ENCODE assay signal across 8 mouse cellular contexts in genomic region chr2:152177162-152177805, GRCm38 (mm10). TPM values are rescaled to one million over a fixed set of nuclear protein-coding genes. Genes with fewer than 3 reads are reported as not detected.
A peak's percentile ranks its signal among the peaks of the same experiment; 100 is the strongest.
DNase-seq lines count a peak whose midpoint lies in the region; ATAC-seq lines count a peak whose summit lies in the region.

No protein-coding gene starts in this region.

- H3K27ac ChIP-seq in neural tube, embryonic 11.5 days (ENCODE audit: low read depth, low read length): no peak overlapping the region
- H3K27ac ChIP-seq in heart, embryonic 13.5 days (replicated peaks): 0 out of 2 replicates have a peak overlapping the region, but pooled peaks have one; percentile 20
- H3K27ac ChIP-seq in kidney, embryonic 15.5 days: 0 out of 2 replicates have a peak overlapping the region, but pooled peaks have one; percentile 13
- H3K27ac ChIP-seq in midbrain, embryonic 10.5 days (replicated peaks): peak overlapping the region; percentile 65

- H3K27me3 ChIP-seq in neural tube, embryonic 11.5 days (ENCODE audit: control insufficient read depth, insufficient read depth, low read length): no peaks in the 10 kb centered on the region
- H3K27me3 ChIP-seq in heart, embryonic 13.5 days (replicated peaks): no peaks in the 10 kb centered on the region
- H3K27me3 ChIP-seq in kidney, embryonic 15.5 days: no peaks in the 10 kb centered on the region
- H3K27me3 ChIP-seq in midbrain, embryonic 10.5 days (ENCODE audit: low read depth, poor library complexity, severe bottlenecking): peaks cover 17% of the 10 kb centered on the region

- no peaks in the 10 kb centered on the region; the same call in 1 of the 2 replicates for H3K4me1 ChIP-seq in neural tube, embryonic 11.5 days (ENCODE audit: control insufficient read depth, insufficient read depth, low read length)
- H3K4me1 ChIP-seq in heart, embryonic 13.5 days: peaks cover 14% of the 10 kb centered on the region; the same call in 1 of the 2 replicates
- peaks cover 19% of the 10 kb centered on the region for H3K4me1 ChIP-seq in kidney, embryonic 15.5 days
- H3K4me1 ChIP-seq in midbrain, embryonic 10.5 days: peaks cover 17% of the 10 kb centered on the region

- 13% methylated on average over 23 of the region's 24 CpGs for WGBS in neural tube, embryonic 11.5 days
- WGBS in heart, embryonic 13.5 days: 15% methylated on average over 24 of the region's 24 CpGs
- WGBS in kidney, embryonic 15.5 days: 15% methylated on average over 24 of the region's 24 CpGs
- 11% methylated on average over 24 of the region's 24 CpGs for WGBS in midbrain, embryonic 10.5 days

- DNase-seq in neural tube, embryonic 11.5 days (ENCODE audit: low spot score): peak; percentile 51
- no peak for DNase-seq in neural tube, embryonic 10.5 days (ENCODE audit: extremely low spot score, low spot score)
- peak; percentile 28 for DNase-seq in midbrain, embryonic 10.5 days (ENCODE audit: low spot score)
- DNase-seq in MN1 (ENCODE audit: low spot score): no peak
- DNase-seq in right cerebral cortex, postnatal 14 days: no peak

- H3K4me3 ChIP-seq in neural tube, embryonic 11.5 days (ENCODE audit: low read depth, low read length): no peak overlapping the region
- H3K4me3 ChIP-seq in heart, embryonic 13.5 days: peak overlapping the region; percentile 23
- peak overlapping the region; percentile 13 for H3K4me3 ChIP-seq in kidney, embryonic 15.5 days (replicated peaks)
- peak overlapping the region; percentile 39 for H3K4me3 ChIP-seq in midbrain, embryonic 10.5 days

- H3K9ac ChIP-seq in neural tube, embryonic 11.5 days (ENCODE audit: low read length): peak overlapping the region; percentile 42; the same call in 1 of the 2 replicates
- no peak overlapping the region for H3K9ac ChIP-seq in heart, embryonic 13.5 days
- peak overlapping the region; percentile 18; the same call in 1 of the 2 replicates for H3K9ac ChIP-seq in kidney, embryonic 15.5 days

- peak overlapping the region; percentile 33 for H3K4me2 ChIP-seq in neural tube, embryonic 11.5 days (ENCODE audit: low read depth)
- H3K4me2 ChIP-seq in heart, embryonic 13.5 days: peak overlapping the region; percentile 57
- H3K4me2 ChIP-seq in kidney, embryonic 15.5 days: peak overlapping the region; percentile 52

- no peaks in the 10 kb centered on the region for H3K9me3 ChIP-seq in neural tube, embryonic 11.5 days (ENCODE audit: control insufficient read depth, low read length)
- no peaks in the 10 kb centered on the region for H3K9me3 ChIP-seq in heart, embryonic 13.5 days
- H3K9me3 ChIP-seq in kidney, embryonic 15.5 days (replicated peaks): no peaks in the 10 kb centered on the region
- no peaks in the 10 kb centered on the region for H3K9me3 ChIP-seq in midbrain, embryonic 10.5 days (replicated peaks)

- no peaks in the 10 kb centered on the region for H3K36me3 ChIP-seq in neural tube, embryonic 11.5 days (ENCODE audit: control insufficient read depth, insufficient read depth, low read length)
- no peaks in the 10 kb centered on the region for H3K36me3 ChIP-seq in heart, embryonic 13.5 days
- H3K36me3 ChIP-seq in kidney, embryonic 15.5 days: no peaks in the 10 kb centered on the region
- no peaks in the 10 kb centered on the region for H3K36me3 ChIP-seq in midbrain, embryonic 10.5 days

- ATAC-seq in neural tube, embryonic 11.5 days (ENCODE audit: insufficient read depth, low FRiP score, low TSS enrichment): no peak; the same call in 1 of the 2 replicates
- ATAC-seq in heart, embryonic 13.5 days (ENCODE audit: extremely low read depth, insufficient number of reproducible peaks, low FRiP score, low TSS enrichment): no peak
- ATAC-seq in kidney, embryonic 15.5 days (replicated peaks; ENCODE audit: low FRiP score): peak; percentile 46; the same call in 1 of the 2 replicates
- no peak for ATAC-seq in erythroblast, adult 5-6 weeks (replicated peaks; ENCODE audit: low FRiP score, poor library complexity, severe bottlenecking)

RNA-seq across cellular contexts. Expression of gene Tcf15, which starts 33.9 kb away (rescaled TPM):
- 40.9 and 41.0 TPM in 2 replicates for polyA plus RNA-seq in neural tube, embryonic 11.5 days (2014; fragmentation: Nextera tagmentation; extraction: Ambion mirVana)
- polyA plus RNA-seq in heart, embryonic 13.5 days (2015; fragmentation: Nextera tagmentation; extraction: Ambion mirVana): 9.2 and 9.4 TPM in 2 replicates
- polyA plus RNA-seq in kidney, embryonic 15.5 days (2015; fragmentation: Nextera tagmentation; extraction: Ambion mirVana): 13.5 TPM in 2 replicates
- 1.9 and 3.0 TPM in 2 replicates for polyA plus RNA-seq in midbrain, embryonic 10.5 days (2016; fragmentation: Nextera tagmentation; extraction: Ambion mirVana)
- total RNA-seq in erythroblast, adult 5-6 weeks (2015; ENCODE audit: low replicate concordance): not detected in 2 replicates
- total RNA-seq in erythroblast, adult 5-6 weeks (2017; ENCODE audit: low replicate concordance): not detected in 2 replicates

RNA-seq across cellular contexts. Expression of gene Csnk2a1, which starts 49.4 kb away (rescaled TPM):
- polyA plus RNA-seq in neural tube, embryonic 11.5 days (2014; fragmentation: Nextera tagmentation; extraction: Ambion mirVana): 62.8 and 68.4 TPM in 2 replicates
- polyA plus RNA-seq in heart, embryonic 13.5 days (2015; fragmentation: Nextera tagmentation; extraction: Ambion mirVana): 52.5 and 71.1 TPM in 2 replicates
- 93.4 and 101 TPM in 2 replicates for polyA plus RNA-seq in kidney, embryonic 15.5 days (2015; fragmentation: Nextera tagmentation; extraction: Ambion mirVana)
- polyA plus RNA-seq in midbrain, embryonic 10.5 days (2016; fragmentation: Nextera tagmentation; extraction: Ambion mirVana): 79.1 and 82.7 TPM in 2 replicates
- total RNA-seq in erythroblast, adult 5-6 weeks (2015; ENCODE audit: low replicate concordance): 25.3 and 32.5 TPM in 2 replicates
- 31.9 and 41.4 TPM in 2 replicates for total RNA-seq in erythroblast, adult 5-6 weeks (2017; ENCODE audit: low replicate concordance)

Comparison
In these comparisons a context has a peak if more than half of its experiments do, and no peak if none do; other contexts are left out.
1. DNase-seq: peak in neural tube, embryonic 11.5 days (single experiment) and midbrain, embryonic 10.5 days (single experiment); none in neural tube, embryonic 10.5 days (single experiment), MN1 (single experiment) and right cerebral cortex, postnatal 14 days (single experiment).
2. Peak in every context shown above with its lines, with median percentiles within 50 percentile points of each other: H3K4me2 ChIP-seq.